Mouse (Mus musculus): ENCODE measurements at regions not wholly inside any gene's neighbourhood (a gene's known extent, or its start where the extent isn't known, plus 50 kb on each side); places are given as distances from the start of the nearest gene placed in this dataset.

DNA sequence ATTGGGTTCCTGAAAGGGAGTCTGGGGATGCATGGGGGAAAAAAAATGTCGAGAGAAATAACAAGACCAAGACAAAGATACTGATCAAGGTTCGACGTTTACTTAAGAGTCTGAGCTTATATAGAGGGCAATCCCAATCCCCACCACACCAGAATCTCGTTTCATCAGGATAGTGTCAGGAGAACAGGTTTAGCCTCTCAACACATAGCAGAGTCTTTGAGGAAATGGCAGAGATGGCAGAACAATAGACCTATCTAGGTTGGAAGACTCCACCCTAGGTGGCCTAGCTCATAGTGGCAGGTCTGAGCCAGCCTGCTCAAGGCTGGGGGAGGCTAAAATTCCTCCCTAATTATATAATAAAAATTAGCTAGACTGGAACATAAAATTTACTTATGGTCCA lies 151.6 kb upstream of the Gm49339 start:
- TF ChIP-seq CTCF (IDR thresholded peaks at IDR 0.05; ENCODE audit: low read depth, low read length) (no peak), POLR2A (IDR thresholded peaks at IDR 0.05; ENCODE audit: insufficient read depth, low read length) (no peak), EP300 (IDR thresholded peaks at IDR 0.05; ENCODE audit: insufficient read depth, low read depth, low read length) (no peak)
